Mouse (Mus musculus) G1E-ER4 (cell line): ENCODE results near the gene Gm17349. TPM values are rescaled to one million over a fixed set of nuclear protein-coding genes. Genes with fewer than 3 reads are reported as not detected.

ENCODE experiments used
- GATA1 ChIP-seq: IDR thresholded peaks from one replicate; pipeline ENCODE4 v1.8.0; 2012; ENCODE audit warnings: low read length, inconsistent platforms
- polyA plus RNA-seq: library from polyadenylated mRNA; stranded (reverse); fragments of >175 nt; gene quantifications from 2 replicates; pipeline ENCODE4 v1.2.3, GENCODE M21; 2012

The Gm17349 gene
- polyA plus RNA-seq, 1 experiment: 6.8 TPM

- no peak for TF ChIP-seq GATA1
Observed at GRCm38 (mm10) chr15:99708176-99708575, 2.9 kb upstream of the Gm17349 start.

GRCm38 (mm10) chr15:99704881-99705280, 409 bp downstream of the Gm17349 start:
- no peak for TF ChIP-seq GATA1

DNA sequence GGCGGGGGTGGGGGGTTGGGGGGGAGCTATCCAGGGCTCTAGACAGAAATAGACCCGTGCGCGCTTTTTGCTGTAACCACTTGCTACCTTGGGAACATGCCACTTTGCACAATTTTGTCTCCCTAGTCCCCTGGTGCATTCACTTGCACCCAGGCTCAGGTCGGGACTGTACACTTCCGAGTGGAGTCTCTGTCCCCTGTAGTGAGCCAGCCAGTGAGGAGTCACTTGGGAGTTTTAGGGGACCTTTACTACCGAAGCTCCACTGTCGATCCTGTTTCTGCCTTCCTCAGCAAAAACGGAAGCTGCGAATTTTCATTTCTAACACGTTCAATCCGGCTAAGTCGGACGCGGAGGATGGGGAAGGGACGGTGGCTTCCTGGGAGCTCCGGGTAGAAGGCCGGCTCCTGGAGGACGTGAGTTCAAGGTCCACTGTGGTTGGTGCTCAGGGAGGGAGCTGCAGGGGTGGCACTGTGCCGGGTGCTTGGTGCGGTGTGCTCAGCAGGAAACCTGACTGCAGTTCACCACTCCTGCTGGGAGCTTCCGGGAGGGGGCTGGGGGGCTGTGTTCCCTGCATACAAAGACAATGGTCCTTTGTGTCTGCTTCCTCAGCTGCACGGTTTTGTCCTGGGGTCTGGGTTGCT, 1.1 kb downstream of the Gm17349 start:
- no peak for TF ChIP-seq GATA1

DNA sequence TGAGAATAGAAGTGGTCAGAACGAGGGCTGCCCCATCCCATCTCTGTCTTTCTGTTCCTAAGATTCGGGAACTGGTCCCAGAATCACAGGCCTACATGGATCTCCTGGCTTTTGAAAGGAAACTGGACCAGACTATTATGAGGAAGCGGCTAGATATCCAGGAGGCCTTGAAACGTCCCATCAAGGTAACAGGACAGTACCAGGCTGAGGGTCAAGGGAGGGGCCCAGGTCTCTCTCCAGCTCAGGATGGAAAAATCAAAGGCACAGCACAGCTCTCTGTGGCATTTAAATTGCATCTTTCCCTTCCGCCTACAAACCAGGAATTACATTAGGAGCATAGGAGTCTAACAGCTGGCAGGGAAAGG, 1.6 kb downstream of the Gm17349 start:
- no peak for TF ChIP-seq GATA1

DNA sequence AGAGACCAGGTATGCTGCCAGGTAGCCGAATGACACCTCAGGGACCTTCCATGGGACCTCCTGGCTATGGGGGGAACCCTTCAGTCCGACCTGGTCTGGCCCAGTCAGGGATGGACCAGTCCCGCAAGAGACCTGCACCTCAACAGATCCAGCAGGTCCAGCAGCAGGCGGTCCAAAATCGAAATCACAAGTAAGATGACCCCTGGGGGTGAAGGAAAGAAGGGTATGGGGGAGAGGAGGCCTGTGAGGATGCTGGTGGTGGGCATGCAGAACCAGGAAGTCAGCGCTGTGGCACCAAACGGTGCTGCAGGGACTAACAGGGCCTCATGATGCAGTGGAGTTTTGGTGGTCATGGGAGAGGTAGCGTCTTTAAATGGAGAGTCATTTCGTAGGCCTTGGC, 2.2 kb downstream of the Gm17349 start:
- TF ChIP-seq GATA1: no peak

DNA sequence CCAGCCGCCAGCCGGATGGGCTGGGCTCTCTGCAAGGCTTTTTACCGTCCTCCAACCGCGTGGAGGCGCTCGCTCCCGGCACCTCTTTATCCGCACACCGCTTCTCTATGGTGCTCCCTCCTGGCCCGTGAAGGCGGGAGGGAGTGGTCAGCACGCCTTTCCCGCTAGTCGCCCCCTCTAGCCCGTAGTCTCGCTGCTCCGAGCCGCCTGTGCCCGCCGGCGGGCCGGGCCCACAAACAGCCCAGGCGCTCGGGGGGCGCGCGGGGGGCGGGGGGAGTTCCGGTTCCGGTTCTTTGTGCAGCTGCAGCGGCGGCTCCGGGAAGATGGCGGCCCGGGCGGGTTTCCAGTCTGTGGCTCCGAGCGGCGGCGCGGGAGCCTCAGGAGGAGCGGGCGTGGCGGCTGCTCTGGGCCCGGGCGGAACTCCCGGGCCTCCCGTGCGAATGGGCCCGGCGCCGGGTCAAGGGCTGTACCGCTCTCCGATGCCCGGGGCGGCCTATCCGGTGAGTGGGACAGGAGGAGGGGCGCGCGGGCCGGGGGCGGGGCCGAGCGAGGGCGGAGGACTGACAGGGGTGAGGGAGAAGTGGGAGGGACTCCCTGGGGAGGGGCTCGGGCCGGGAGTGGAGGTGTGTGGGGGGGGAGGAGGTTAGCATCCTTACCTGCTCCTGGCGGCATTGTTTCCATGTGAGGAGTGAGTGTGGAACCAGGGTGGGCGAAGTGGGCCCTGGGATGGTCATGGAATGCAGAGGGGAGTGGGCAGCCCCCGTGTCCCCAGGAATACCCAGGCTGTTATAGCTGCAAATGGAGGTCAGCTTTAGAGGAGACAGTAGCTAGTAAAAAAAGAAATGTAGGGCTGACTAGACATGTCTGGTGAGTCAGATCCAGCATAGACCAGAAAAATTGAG, 3.0 kb downstream of the Gm17349 start, which contains the start of gene Smarcd1:
Gene Smarcd1 (plus strand): TSS at position 131 of the 902 bp plus-strand sequence.
- no peak for TF ChIP-seq GATA1

- TF ChIP-seq GATA1: no peak
Observed at GRCm38 (mm10) chr15:99700219-99701106, 4.8 kb downstream of the Gm17349 start.

GRCm38 (mm10) chr15:99699715-99700114, 5.6 kb downstream of the Gm17349 start:
- no peak for TF ChIP-seq GATA1

DNA sequence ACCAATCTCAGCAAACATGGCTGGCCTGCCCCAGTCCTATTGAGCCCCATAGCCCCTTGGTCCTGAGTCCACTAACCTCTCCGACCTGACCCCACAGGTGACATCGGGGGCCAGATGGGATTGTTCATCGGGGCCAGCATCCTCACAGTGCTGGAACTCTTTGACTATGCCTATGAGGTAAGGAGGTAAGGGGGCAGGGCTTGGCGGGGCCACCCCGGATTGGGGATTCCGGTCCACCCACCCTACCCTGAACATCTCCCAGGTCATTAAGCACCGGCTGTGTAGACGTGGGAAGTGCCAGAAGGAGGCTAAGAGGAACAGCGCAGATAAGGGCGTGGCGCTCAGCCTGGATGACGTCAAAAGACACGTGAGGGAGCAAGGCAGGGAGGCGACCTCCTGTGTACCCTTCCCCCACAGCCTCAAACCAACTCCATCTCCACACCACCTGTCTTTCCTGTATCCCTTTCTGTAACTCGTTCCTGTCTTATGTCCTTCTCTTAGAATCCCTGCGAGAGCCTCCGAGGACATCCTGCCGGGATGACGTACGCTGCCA, 6.7 kb downstream of the Gm17349 start:
- no peak for TF ChIP-seq GATA1

DNA sequence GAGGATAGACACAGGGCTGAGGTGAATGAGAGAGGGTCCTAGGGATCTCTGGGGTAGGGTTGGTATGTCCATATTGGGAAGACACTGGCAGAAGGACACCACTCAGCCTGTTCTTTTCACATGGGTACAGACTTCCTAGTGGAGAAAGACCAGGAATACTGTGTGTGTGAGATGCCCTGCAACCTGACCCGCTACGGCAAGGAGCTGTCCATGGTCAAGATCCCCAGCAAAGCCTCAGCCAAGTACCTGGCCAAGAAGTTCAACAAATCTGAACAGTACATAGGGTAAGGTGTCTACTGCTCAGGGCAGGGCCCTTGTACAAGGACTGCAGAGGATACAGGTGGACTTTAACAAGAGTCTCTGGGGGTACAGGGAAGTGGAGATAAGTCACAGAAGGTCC, 8.0 kb downstream of the Gm17349 start:
- no peak for TF ChIP-seq GATA1

DNA sequence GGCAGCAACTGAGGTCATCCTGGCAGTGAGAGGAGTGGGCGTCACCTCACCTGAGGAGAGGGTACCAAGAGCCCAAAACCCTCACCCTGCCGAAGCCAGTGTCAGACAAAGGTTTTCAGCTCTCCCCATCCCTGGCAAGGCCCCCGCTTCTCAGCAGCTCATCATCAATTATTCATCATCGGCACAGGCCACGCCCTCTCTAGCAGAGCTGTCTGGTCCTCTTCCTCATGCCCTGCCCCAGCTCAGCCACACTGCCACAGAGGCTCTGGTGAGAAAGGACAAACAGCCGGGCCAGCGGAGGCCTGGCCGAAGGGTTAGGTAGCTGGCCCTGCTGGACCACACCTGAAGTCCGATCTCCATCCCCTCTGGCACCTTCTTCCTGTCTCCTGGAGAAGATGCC, 13.3 kb downstream of the Gm17349 start:
- no peak for TF ChIP-seq GATA1

- no peak for TF ChIP-seq GATA1
Observed at GRCm38 (mm10) chr15:99690924-99691323, 14.4 kb downstream of the Gm17349 start.

GRCm38 (mm10) chr15:99688712-99689111, 16.6 kb downstream of the Gm17349 start:
- no peak for TF ChIP-seq GATA1

DNA sequence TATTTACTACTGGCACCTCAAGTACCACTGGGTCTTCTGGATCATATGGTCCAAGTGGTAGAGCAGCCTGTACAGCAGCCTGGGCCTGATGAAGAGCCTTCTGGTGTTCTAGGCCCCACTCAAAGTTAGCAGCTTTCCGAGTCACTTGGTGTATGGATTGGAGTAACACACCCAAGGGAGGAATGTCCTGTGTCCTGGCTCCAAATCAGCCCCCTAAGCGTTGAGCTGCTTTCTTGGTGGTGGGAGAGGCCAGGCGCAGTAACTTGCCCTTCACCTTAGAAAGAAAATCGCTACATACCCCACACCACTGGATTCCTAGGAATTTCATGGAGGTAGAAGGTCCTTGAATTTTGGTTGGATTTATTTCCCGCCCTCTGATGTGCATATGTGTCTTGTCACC, 21.1 kb downstream of the Gm17349 start:
- TF ChIP-seq GATA1: no peak

DNA sequence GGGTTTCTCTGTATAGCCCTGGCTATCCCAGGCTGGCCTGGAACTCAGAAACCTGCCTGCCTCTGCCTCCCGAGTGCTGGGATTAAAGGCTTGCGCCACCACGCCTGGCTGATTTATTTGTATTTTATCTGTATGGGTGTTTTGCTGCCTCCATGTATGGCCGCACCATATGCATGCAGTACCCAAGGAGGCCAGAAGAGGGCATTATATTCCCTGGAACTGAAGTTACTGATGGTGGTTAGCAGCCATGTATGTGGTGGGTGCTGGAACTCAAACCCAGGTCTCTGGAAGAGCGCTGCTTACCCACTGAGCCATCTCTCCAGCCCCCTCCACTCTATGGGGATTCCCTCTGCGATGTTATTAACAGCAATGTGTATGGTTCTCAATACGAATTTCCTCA, 22.4 kb downstream of the Gm17349 start:
- TF ChIP-seq GATA1: no peak

DNA sequence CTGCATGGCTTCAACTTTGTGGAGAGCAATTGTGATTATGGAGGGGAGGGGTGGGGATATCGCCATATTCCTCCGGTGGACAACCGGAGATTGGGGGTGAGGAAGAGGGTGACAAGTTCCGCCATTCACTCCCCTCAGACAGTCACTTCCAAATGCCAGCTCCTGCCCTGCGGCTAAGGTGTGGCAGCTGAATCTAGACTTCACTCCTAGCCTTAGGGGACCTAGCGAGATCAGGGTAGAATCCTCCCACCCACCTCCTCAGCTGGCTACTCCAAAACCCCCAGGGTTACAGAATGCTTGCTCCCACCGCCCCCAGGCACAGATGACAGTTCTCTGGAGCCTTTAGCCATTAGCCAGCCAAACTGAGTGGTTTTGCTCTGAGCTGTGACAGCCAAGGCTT, 26.3 kb downstream of the Gm17349 start:
- no peak for TF ChIP-seq GATA1
